Mouse (Mus musculus): ENCODE results near the gene Cbx7.

GRCm38 (mm10) chr15:79994566-79994965 is 23.6 kb upstream of the Cbx7 start:
- no peak for TF ChIP-seq EP300 (IDR thresholded peaks at IDR 0.05; ENCODE audit: low read depth)
- TF ChIP-seq CTCF (IDR thresholded peaks at IDR 0.05; ENCODE audit: low read depth), result no peak
